Mouse (Mus musculus) embryonic fibroblast, embryonic 13.5 days (primary cell): ENCODE results near the gene Elac2.

Source experiments
- CTCF ChIP-seq: IDR thresholded peaks from 2 replicates; pipeline ENCODE4 v1.5.1; 2011; ENCODE audit warnings: mild to moderate bottlenecking, control low read depth, low read length, moderate library complexity, borderline replicate concordance; ENCODE audit not compliant: insufficient read depth
- POLR2A ChIP-seq: IDR thresholded peaks from 2 replicates; pipeline ENCODE4 v1.6.1; 2011; ENCODE audit warnings: low read depth, mild to moderate bottlenecking, control low read depth, low read length, moderate library complexity

- no peak for TF ChIP-seq POLR2A
- no peak for TF ChIP-seq CTCF
Observed at GRCm38 (mm10) chr11:65032221-65032620, 53.4 kb downstream of the Elac2 start.
